Mouse (Mus musculus) induced T-regulatory cell, adult 2 months (primary cell): ENCODE measurements around the gene Cabp7.

Experiments used
- DNase-seq: peaks from one replicate; pipeline ENCODE4 v3.0.0-alpha.2; 2012; ENCODE audit warnings: low read depth

Gene Cabp7

GRCm38 (mm10) chr11:4704072-4704964 lies 42.3 kb downstream of the Cabp7 start, which contains the start of the genes Uqcr10 and Zmat5:
Gene Uqcr10 (minus strand): TSS chr11:4704342.
Gene Zmat5 (plus strand): TSS chr11:4704678.
- DNase-seq = peak; percentile 99

GRCm38 (mm10) chr11:4703688-4704071 lies 42.9 kb downstream of the Cabp7 start:
- DNase-seq = no peak

- DNase-seq = no peak
Measured at GRCm38 (mm10) chr11:4700726-4701125, 45.9 kb downstream of the Cabp7 start.

- no peak for DNase-seq
Measured at GRCm38 (mm10) chr11:4697043-4697983, 49.3 kb downstream of the Cabp7 start.

GRCm38 (mm10) chr11:4692162-4692561 lies 54.4 kb downstream of the Cabp7 start:
- no peak for DNase-seq

GRCm38 (mm10) chr11:4691213-4691612 lies 55.4 kb downstream of the Cabp7 start:
- no peak for DNase-seq

- DNase-seq = no peak
Measured at GRCm38 (mm10) chr11:4690353-4690752, 56.2 kb downstream of the Cabp7 start.

GRCm38 (mm10) chr11:4688632-4689380 lies 57.8 kb downstream of the Cabp7 start:
- no peak for DNase-seq

GRCm38 (mm10) chr11:4687874-4688273 lies 58.7 kb downstream of the Cabp7 start:
- peak; percentile 29 for DNase-seq

GRCm38 (mm10) chr11:4687027-4687426 lies 59.6 kb downstream of the Cabp7 start:
- DNase-seq = no peak
